ENCODE assay signal across 10 mouse cellular contexts in the genomic region with DNA sequence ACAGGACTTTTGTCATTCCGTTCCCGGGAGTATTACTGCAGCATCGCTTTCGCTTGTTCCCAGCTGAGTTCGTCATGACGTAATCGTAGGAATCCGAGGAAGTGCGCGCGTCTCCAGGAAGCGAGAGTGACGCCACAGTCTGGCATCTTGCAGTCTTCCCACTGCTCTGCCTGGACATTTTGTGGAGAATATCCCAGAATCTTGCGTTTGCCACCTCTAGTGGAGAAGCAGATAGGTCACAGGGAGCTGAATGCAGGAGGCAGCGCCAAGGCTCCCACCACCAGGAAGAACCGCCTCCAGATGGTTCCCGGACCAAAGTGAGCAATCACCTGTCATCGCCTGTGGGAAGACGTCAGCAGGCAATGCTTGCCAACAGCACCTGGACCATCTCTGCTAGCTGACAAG. TPM values are rescaled to one million over a fixed set of nuclear protein-coding genes. Genes with fewer than 3 reads are reported as not detected.
DNase-seq lines count a peak whose midpoint lies in the region; ATAC-seq and TF ChIP-seq lines count a peak whose summit lies in the region.
"Had no signal": no experiment of that assay in that cellular context is flagged by ENCODE, and none has a peak within 500 bp of the region (broad histone marks: within the 10 kb centered on the region; RNA-seq: fewer than 3 reads in every experiment).

No protein-coding gene starts in this region.

- H3K27ac ChIP-seq in layer of hippocampus, adult 2 months: peak overlapping the region; percentile 12; the same call in 1 of the 2 replicates
- peak overlapping the region; percentile 40; the same call in 1 of the 2 replicates for H3K27ac ChIP-seq in heart, embryonic 16.5 days (ENCODE audit: low read length)
- no peak overlapping the region for H3K27ac ChIP-seq in midbrain, embryonic 10.5 days (replicated peaks)
- no peak overlapping the region for H3K27ac ChIP-seq in stomach, embryonic 16.5 days (ENCODE audit: low read length)

- no peaks in the 10 kb centered on the region for H3K27me3 ChIP-seq in heart, embryonic 16.5 days (ENCODE audit: control insufficient read depth, insufficient read depth, low read length)
- no peaks in the 10 kb centered on the region for H3K27me3 ChIP-seq in midbrain, embryonic 10.5 days (ENCODE audit: low read depth, poor library complexity, severe bottlenecking)
- H3K27me3 ChIP-seq in stomach, embryonic 16.5 days (ENCODE audit: control insufficient read depth, insufficient read depth, low read length): no peaks in the 10 kb centered on the region

- 31% methylated on average over 19 of the region's 19 CpGs for WGBS in heart, embryonic 16.5 days
- WGBS in midbrain, embryonic 10.5 days: 64% methylated on average over 19 of the region's 19 CpGs
- 40% methylated on average over 19 of the region's 19 CpGs for WGBS in stomach, embryonic 16.5 days

- H3K4me2 ChIP-seq in heart, embryonic 16.5 days (ENCODE audit: low read depth, low read length): peak overlapping the region; percentile 67
- peak overlapping the region; percentile 48 for H3K4me2 ChIP-seq in stomach, embryonic 16.5 days (ENCODE audit: low read depth, low read length)

- peak overlapping the region; percentile 56 for H3K9ac ChIP-seq in heart, embryonic 16.5 days (ENCODE audit: low read length)
- H3K9ac ChIP-seq in stomach, embryonic 16.5 days (ENCODE audit: low read length): peak overlapping the region; percentile 4

- no peaks in the 10 kb centered on the region for H3K9me3 ChIP-seq in heart, embryonic 16.5 days (replicated peaks; ENCODE audit: control insufficient read depth, low read length)
- no peaks in the 10 kb centered on the region for H3K9me3 ChIP-seq in midbrain, embryonic 10.5 days (replicated peaks)
- no peaks in the 10 kb centered on the region for H3K9me3 ChIP-seq in stomach, embryonic 16.5 days (replicated peaks; ENCODE audit: control insufficient read depth, low read length)
- H3K9me3 ChIP-seq: G1E had no signal

- peak; percentile 23 to 37 for DNase-seq in layer of hippocampus, adult 2 months (ENCODE audit: low spot score in 2 of 2)
- DNase-seq in layer of hippocampus, postnatal 25 days (ENCODE audit: extremely low spot score in 1 of 2, low spot score in 1 of 2): no peak
- peak; percentile 11 for DNase-seq in embryo, embryonic 11.5 days (ENCODE audit: low read depth, low spot score)
- peak; percentile 27 for DNase-seq in layer of hippocampus, adult 9-11 months
- DNase-seq in midbrain, embryonic 10.5 days (ENCODE audit: low spot score): no peak
- DNase-seq in thymus, postnatal 0 days (ENCODE audit: low spot score): no peak

- ATAC-seq in heart, embryonic 16.5 days (replicated peaks; ENCODE audit: extremely low read depth, insufficient read depth, low FRiP score): peak; percentile 28
- ATAC-seq in stomach, embryonic 16.5 days (ENCODE audit: insufficient read depth, low FRiP score): 0 out of 2 replicates have a peak, but pooled peaks have one; percentile 35

- H3K36me3 ChIP-seq in heart, embryonic 16.5 days (ENCODE audit: control insufficient read depth, insufficient read depth): no peaks in the 10 kb centered on the region
- H3K36me3 ChIP-seq in midbrain, embryonic 10.5 days: no peaks in the 10 kb centered on the region
- no peaks in the 10 kb centered on the region for H3K36me3 ChIP-seq in stomach, embryonic 16.5 days (ENCODE audit: control insufficient read depth, insufficient read depth, low read length)
- H3K36me3 ChIP-seq: G1E had no signal

- peak overlapping the region; percentile 35; the same call in 1 of the 2 replicates for H3K4me3 ChIP-seq in layer of hippocampus, adult 2 months
- H3K4me3 ChIP-seq in heart, embryonic 16.5 days (ENCODE audit: low read length): peak overlapping the region; percentile 47
- peak overlapping the region; percentile 7 for H3K4me3 ChIP-seq in midbrain, embryonic 10.5 days
- H3K4me3 ChIP-seq in stomach, embryonic 16.5 days (replicated peaks; ENCODE audit: low read length): peak overlapping the region; percentile 22

- TF ChIP-seq CTCF in layer of hippocampus, adult 2 months (conservative IDR thresholded peaks at IDR 0.05): peak; percentile 22; the same call in 1 of the 2 replicates

- peaks cover 5% of the 10 kb centered on the region; the same call in 1 of the 2 replicates for H3K4me1 ChIP-seq in heart, embryonic 16.5 days (ENCODE audit: control insufficient read depth, insufficient read depth, low read length)
- H3K4me1 ChIP-seq in midbrain, embryonic 10.5 days: no peaks in the 10 kb centered on the region
- no peaks in the 10 kb centered on the region for H3K4me1 ChIP-seq in stomach, embryonic 16.5 days (ENCODE audit: control insufficient read depth, insufficient read depth, low read length)

RNA-seq across cellular contexts. Expression of a gene that starts 23.8 kb away (rescaled TPM):
- 100 to 1,000 TPM; 133 to 136 TPM for total RNA-seq in layer of hippocampus, adult 2 months (2021)
- total RNA-seq in layer of hippocampus, postnatal 25 days (2021): 100 to 1,000 TPM; 127 to 128 TPM
- 68.8 and 76.1 TPM in 2 replicates for polyA plus RNA-seq in heart, embryonic 16.5 days (2015; fragmentation: Nextera tagmentation; extraction: Ambion mirVana)
- 120 and 136 TPM in 2 replicates for polyA plus RNA-seq in midbrain, embryonic 10.5 days (2016; fragmentation: Nextera tagmentation; extraction: Ambion mirVana)
- polyA plus RNA-seq in stomach, embryonic 16.5 days (2015; fragmentation: Nextera tagmentation; extraction: Ambion mirVana): 104 and 114 TPM in 2 replicates
- 77.6 and 85.8 TPM in 2 replicates for polyA plus RNA-seq in thymus, postnatal 0 days (2015; fragmentation: Nextera tagmentation; extraction: Ambion mirVana)

RNA-seq across cellular contexts. Expression of a gene that starts 24.3 kb away (rescaled TPM):
- total RNA-seq in layer of hippocampus, adult 2 months (2021): not detected
- not detected for total RNA-seq in layer of hippocampus, postnatal 25 days (2021)
- 2.3 and 3.7 TPM in 2 replicates for polyA plus RNA-seq in heart, embryonic 16.5 days (2015; fragmentation: Nextera tagmentation; extraction: Ambion mirVana)
- polyA plus RNA-seq in midbrain, embryonic 10.5 days (2016; fragmentation: Nextera tagmentation; extraction: Ambion mirVana): not detected in 2 replicates
- 2.2 and 2.3 TPM in 2 replicates for polyA plus RNA-seq in stomach, embryonic 16.5 days (2015; fragmentation: Nextera tagmentation; extraction: Ambion mirVana)
- 17.9 and 25.7 TPM in 2 replicates for polyA plus RNA-seq in thymus, postnatal 0 days (2015; fragmentation: Nextera tagmentation; extraction: Ambion mirVana)
- total RNA-seq: G1E had no signal
- polyA plus RNA-seq: G1E had no signal

RNA-seq across cellular contexts. Expression of a gene that starts 48.5 kb away (rescaled TPM):
- total RNA-seq in layer of hippocampus, adult 2 months (2021): not detected
- not detected for total RNA-seq in layer of hippocampus, postnatal 25 days (2021)
- polyA plus RNA-seq in heart, embryonic 16.5 days (2015; fragmentation: Nextera tagmentation; extraction: Ambion mirVana): 0.37 TPM in 1 of 2 replicates, not detected in the other
- not detected in 2 replicates for polyA plus RNA-seq in midbrain, embryonic 10.5 days (2016; fragmentation: Nextera tagmentation; extraction: Ambion mirVana)
- 3.1 and 5.2 TPM in 2 replicates for polyA plus RNA-seq in stomach, embryonic 16.5 days (2015; fragmentation: Nextera tagmentation; extraction: Ambion mirVana)
- polyA plus RNA-seq in thymus, postnatal 0 days (2015; fragmentation: Nextera tagmentation; extraction: Ambion mirVana): 0.27 and 0.53 TPM in 2 replicates
- total RNA-seq: left cerebral cortex, adult 8-10 months had no signal
- polyA plus RNA-seq: G1E had no signal

Comparison
In these comparisons a context has a peak if more than half of its experiments do, and no peak if none do; other contexts are left out.
1. DNase-seq: peak in layer of hippocampus, adult 2 months (2 of 2), embryo, embryonic 11.5 days (single experiment) and layer of hippocampus, adult 9-11 months (single experiment); none in layer of hippocampus, postnatal 25 days (0 of 2), midbrain, embryonic 10.5 days (single experiment) and thymus, postnatal 0 days (single experiment).
2. H3K27ac ChIP-seq: peak in layer of hippocampus, adult 2 months (single experiment) and heart, embryonic 16.5 days (single experiment); none in midbrain, embryonic 10.5 days (single experiment) and stomach, embryonic 16.5 days (single experiment).
3. Peak in every context shown above with its lines, with median percentiles within 50 percentile points of each other: H3K4me3 ChIP-seq.